Mouse (Mus musculus): Measurements from ENCODE around the gene Rnf13.

GRCm38 (mm10) chr3:57847760-57848185, 111.9 kb downstream of the Rnf13 start, which contains the start of gene Pfn2:
- TF ChIP-seq MAFK (IDR thresholded peaks at IDR 0.05; ENCODE audit: insufficient read depth, low read depth, low read length) (no peak), ZC3H11A (IDR thresholded peaks at IDR 0.05; ENCODE audit: borderline replicate concordance, low read depth, low read length) (no peak), ZNF384 (IDR thresholded peaks at IDR 0.05; ENCODE audit: low read depth, low read length) (no peak)

Measured in ES-E14 (cell line).